Mouse (Mus musculus): Measurements from ENCODE around the gene Zfp212. TPM values are rescaled to one million over a fixed set of nuclear protein-coding genes. Genes with fewer than 3 reads are reported as not detected.
A peak's percentile ranks its signal among the peaks of the same experiment; 100 is the strongest.
"Not testable (repeated sequence)": the region's sequence is repeated elsewhere in the genome, so short reads cannot be mapped to it uniquely, and the experiment has no call there.

The Zfp212 gene
- polyA plus RNA-seq, 1 experiment from 2014 or later, result 21.0 TPM

DNA sequence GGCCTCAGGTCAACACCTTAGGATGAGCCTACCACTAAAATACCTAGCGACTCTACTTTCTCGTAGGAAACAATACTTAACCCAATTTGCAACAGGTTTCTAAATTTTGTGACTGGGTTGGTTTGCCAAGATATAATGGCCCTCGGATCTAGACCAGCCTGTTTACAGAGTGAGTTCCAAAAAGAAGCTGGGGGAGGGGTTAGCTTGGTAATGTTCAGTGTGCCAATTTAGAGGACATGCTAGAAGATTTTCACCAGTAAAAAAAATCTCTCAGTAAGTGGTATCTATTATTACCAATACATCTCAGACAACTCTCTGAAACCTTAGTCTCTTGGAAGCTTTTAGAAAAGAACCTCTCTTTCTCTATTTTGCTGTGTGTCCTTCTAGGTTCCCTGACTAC is 23.4 kb downstream of the Zfp212 start:
- 80% methylated on average over 3 of the region's 3 CpGs for WGBS
- H3K9ac ChIP-seq, result peak overlapping the region; percentile 73

DNA sequence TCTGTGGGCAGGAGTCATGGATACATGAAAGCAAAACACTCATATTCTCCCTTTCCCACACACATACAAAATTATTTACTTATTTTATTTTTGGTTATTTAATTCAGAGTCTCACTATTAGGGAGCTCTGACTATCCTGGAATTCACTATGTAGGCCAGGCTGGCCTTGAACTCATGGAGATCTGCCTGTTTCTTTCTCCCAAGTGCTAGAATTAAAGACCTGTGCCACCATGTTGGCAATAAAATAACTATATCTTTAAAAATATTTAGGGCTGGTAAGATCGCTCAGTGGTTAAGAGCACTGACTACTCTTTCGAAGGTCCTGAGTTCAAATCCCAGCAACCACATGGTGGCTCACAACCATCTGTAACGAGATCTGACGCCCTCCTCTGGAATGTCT is 27.1 kb downstream of the Zfp212 start:
- no peak overlapping the region for H3K27ac ChIP-seq
- no peak for ATAC-seq
- no peak overlapping the region for H3K4me2 ChIP-seq
- no peak overlapping the region for H3K9ac ChIP-seq
- H3K9me3 ChIP-seq (replicated peaks), result no peaks in the 10 kb centered on the region; the same call in 1 of the 2 replicates
- H3K36me3 ChIP-seq (ENCODE audit: poor library complexity, severe bottlenecking), result peaks cover 10% of the 10 kb centered on the region
- peaks cover 10% of the 10 kb centered on the region for H3K4me1 ChIP-seq
- peaks cover under 1% of the 10 kb centered on the region; the same call in 1 of the 2 replicates for H3K27me3 ChIP-seq
- no peak overlapping the region for H3K4me3 ChIP-seq
- WGBS, result 95% methylated on average over 4 of the region's 4 CpGs

More for the DNA sequence above, 23.4 kb downstream of the Zfp212 start:
- Histone ChIP-seq H3K4me1 (peaks cover 10% of the 10 kb centered on the region), H3K4me2 (peak overlapping the region; percentile 79), H3K36me3 (ENCODE audit: poor library complexity, severe bottlenecking) (peaks cover 10% of the 10 kb centered on the region), H3K27ac (no peak overlapping the region), H3K27me3 (peaks cover 2% of the 10 kb centered on the region; the same call in 1 of the 2 replicates), H3K9me3 (replicated peaks) (no peaks in the 10 kb centered on the region; the same call in 1 of the 2 replicates), H3K4me3 (peak overlapping the region; percentile 46; the same call in 1 of the 2 replicates)
- no peak for ATAC-seq

DNA sequence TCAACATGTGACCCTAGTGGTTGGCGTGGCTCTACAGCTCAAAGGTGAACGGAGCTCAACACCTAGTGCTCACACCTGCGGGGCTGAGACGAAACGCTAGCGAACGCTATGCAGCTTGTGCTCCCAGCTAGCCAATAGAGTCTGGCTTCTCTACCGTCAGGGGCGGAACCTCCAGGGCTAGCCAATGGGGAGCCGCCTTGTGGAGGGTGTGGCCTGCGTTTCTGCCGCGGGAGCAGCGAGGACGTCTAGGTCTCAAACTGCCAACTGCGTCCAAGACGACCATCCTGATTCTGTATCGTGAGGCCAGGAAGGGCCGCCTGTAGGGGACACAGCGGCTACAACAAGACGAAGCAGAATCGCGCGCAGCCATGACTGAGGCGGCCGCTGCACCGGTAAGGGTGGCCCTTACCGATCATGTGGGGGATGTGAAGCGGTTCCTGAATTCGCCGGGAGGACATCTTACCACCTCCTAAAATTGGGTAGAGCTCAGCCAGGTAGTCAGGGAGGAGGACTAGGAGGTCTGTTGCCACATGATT is 33.0 kb downstream of the Zfp212 start, which contains the start of gene Zfp956:
TSS of gene Zfp956 (plus strand) at position 200 of the 536 bp plus-strand sequence.
- ATAC-seq, result peak; percentile 100
- peaks cover 18% of the 10 kb centered on the region for H3K4me1 ChIP-seq
- WGBS, result under 1% methylated on average over 31 of the region's 31 CpGs
- no peaks in the 10 kb centered on the region for H3K9me3 ChIP-seq (replicated peaks)
- H3K4me2 ChIP-seq, result peak within 1 kb of the TSS; percentile 83
- no peaks in the 10 kb centered on the region for H3K27me3 ChIP-seq
- H3K4me3 ChIP-seq, result peak within 1 kb of the TSS; percentile 77
- H3K27ac ChIP-seq, result peak within 1 kb of the TSS; percentile 71
- peaks cover 19% of the 10 kb centered on the region for H3K36me3 ChIP-seq (ENCODE audit: poor library complexity, severe bottlenecking)
- peak within 1 kb of the TSS; percentile 76 for H3K9ac ChIP-seq

DNA sequence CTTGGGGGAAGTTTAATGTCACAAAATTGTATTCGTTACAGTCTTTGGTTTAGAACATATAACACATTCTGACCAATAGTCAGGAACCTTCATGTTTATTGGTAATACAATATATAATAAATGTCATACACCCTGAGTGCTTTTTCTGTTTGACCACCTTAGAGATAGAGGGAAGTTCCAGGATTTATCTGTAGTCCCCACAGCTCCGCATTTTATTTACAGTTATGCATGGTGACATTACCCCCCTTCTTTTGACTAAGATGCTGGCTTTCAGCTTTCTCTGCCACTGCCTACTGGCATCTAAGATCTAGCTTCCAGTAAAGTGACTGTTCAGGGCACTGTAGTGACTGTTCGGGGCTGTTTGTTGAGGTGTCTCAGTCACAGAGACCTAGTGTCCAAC is 34.1 kb downstream of the Zfp212 start:
- ATAC-seq, result no peak
- H3K27ac ChIP-seq, result no peak overlapping the region

DNA sequence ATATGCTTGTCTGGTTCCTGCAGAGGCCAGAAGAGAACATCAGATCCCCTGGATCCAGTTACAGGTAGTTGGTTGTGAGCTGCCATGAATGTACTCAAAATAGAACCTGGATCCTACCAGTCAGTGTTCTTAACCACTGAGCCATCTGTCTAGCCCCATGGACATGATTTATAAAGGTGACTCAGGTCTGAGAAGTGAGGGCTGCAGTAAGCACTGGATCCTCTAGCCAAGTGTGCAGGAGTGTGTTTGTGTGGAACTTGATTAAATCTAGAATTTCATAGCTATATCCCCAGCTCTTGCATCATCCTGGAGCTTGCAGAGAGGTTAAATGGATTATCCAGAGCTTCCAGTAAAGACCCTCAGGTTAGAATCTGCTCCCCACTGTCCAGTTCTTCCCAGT is 37.5 kb downstream of the Zfp212 start:
- Histone ChIP-seq H3K9me3 (replicated peaks) (no peaks in the 10 kb centered on the region), H3K4me3 (no peak overlapping the region), H3K9ac (no peak overlapping the region), H3K4me1 (peaks cover 17% of the 10 kb centered on the region), H3K27me3 (no peaks in the 10 kb centered on the region), H3K27ac (no peak overlapping the region), H3K4me2 (no peak overlapping the region), H3K36me3 (ENCODE audit: poor library complexity, severe bottlenecking) (peaks cover 52% of the 10 kb centered on the region)
- no peak for ATAC-seq

More for the DNA sequence above, 34.1 kb downstream of the Zfp212 start:
- Histone ChIP-seq H3K4me2 (peak overlapping the region; percentile 83; the same call in 1 of the 2 replicates), H3K36me3 (ENCODE audit: poor library complexity, severe bottlenecking) (peaks cover 26% of the 10 kb centered on the region), H3K4me1 (peaks cover 18% of the 10 kb centered on the region), H3K27me3 (no peaks in the 10 kb centered on the region), H3K4me3 (peak overlapping the region; percentile 77; the same call in 1 of the 2 replicates), H3K9me3 (replicated peaks) (no peaks in the 10 kb centered on the region), H3K9ac (no peak overlapping the region)
- 92% methylated on average over 3 of the region's 3 CpGs for WGBS

DNA sequence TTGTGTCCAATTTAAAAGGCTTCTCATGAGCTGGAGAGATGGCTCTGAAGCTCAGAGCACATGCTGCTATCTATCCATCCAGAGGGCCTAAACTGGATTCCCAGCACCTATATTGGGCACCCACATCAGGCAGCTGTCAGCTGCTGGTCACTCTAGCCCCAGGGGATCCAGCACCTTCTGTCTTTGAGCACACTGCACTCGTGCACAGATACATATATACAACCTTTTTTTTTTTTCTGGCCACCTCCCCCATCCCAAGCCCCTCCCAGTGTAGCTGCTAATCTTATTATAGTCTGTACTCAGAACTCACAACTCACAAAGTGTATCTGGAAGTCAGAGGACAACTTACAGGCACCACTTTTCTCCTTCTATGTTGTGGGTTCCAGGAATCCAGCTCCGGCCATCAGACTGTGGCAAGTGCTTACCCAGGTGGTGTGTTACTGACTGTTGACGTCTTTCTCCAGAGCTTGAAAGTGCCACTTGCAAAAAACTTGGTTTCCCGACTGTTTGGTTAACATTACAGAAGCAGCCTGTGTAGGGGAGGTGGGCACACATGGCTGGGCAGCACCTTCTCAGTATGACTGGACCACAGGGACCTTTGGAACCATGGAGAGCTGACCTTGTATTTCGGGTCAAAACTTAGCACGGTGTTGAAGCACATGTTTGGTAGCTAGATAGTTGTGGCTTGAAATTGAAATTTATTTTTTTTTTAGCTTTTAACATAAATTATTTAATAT is 40.6 kb downstream of the Zfp212 start:
- Histone ChIP-seq H3K4me1 (no peaks in the 10 kb centered on the region), H3K4me2 (no peak overlapping the region), H3K36me3 (ENCODE audit: poor library complexity, severe bottlenecking) (peaks cover 81% of the 10 kb centered on the region), H3K27me3 (no peaks in the 10 kb centered on the region), H3K9me3 (replicated peaks) (no peaks in the 10 kb centered on the region), H3K27ac (no peak overlapping the region), H3K9ac (no peak overlapping the region), H3K4me3 (no peak overlapping the region)
- no peak for ATAC-seq
- WGBS, result 88% methylated on average over 6 of the region's 6 CpGs

DNA sequence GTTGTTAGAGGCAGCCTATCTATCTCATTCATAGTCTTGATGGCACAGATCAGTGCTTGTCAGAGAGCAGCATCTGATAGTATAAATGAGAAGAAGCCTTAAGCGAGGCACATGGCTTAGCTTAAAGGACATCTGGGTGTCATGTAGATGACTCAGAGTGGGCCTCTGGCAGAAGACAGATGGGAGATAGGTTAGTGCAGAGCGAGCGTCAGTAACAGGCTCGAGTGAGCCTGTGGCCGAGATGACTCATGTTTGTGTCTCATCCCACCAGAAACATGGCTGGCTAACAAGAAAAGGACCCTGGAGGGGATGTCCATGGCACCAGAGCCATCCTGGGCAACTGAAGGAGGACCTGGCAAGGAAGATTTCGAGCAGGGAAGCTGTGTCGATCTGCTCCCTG is 42.8 kb downstream of the Zfp212 start:
- no peaks in the 10 kb centered on the region for H3K27me3 ChIP-seq
- H3K36me3 ChIP-seq (ENCODE audit: poor library complexity, severe bottlenecking), result peaks cover 69% of the 10 kb centered on the region
- no peak overlapping the region for H3K9ac ChIP-seq
- H3K9me3 ChIP-seq (replicated peaks), result no peaks in the 10 kb centered on the region
- no peaks in the 10 kb centered on the region for H3K4me1 ChIP-seq
- H3K27ac ChIP-seq, result no peak overlapping the region
- H3K4me2 ChIP-seq, result no peak overlapping the region
- WGBS, result 90% methylated on average over 7 of the region's 7 CpGs
- ATAC-seq, result no peak
- no peak overlapping the region for H3K4me3 ChIP-seq

DNA sequence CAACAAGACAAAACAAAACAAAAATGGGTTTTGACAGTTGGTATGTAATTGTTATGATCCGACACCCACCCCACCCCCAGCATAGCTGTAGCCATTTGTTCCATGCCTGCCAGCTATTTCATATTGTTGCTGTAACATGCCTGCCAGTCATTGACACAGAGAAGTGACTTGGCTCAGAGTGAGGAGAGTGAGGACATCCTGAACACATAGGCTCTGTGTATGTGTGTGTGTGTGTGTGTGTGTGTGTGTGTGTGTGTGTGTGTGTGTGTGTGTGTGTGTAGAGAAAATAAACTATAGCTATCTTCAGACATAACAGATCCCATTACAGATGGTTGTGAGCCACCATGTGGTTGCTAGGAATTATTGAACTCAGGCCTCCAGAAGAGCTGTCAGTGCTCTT is 47.9 kb downstream of the Zfp212 start:
- H3K4me3 ChIP-seq; H3K4me1 ChIP-seq; ATAC-seq; H3K27me3 ChIP-seq; H3K9me3 ChIP-seq (replicated peaks); H3K4me2 ChIP-seq; H3K27ac ChIP-seq; H3K9ac ChIP-seq: not testable (repeated sequence)
- peaks cover 30% of the 10 kb centered on the region for H3K36me3 ChIP-seq (ENCODE audit: poor library complexity, severe bottlenecking)
- 79% methylated on average over 1 of the region's 1 CpGs for WGBS

DNA sequence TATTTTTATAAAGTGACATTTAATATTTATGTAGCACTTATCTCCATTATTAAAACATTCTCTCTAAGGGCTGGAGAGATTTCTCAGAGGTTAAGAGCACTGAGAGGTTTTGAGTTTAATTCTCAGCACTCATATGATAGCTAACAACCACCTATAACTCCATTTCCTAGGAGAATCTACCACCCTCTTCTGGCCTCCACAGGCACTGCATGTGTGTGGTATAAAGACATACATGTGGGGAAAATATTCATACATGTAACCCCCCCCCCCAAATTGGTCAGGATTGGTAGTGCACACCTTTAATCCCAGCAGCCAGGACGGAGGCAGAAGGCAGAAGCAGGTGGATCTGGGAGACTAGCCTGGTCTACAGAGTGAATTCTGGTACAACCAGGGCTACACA is 54.3 kb downstream of the Zfp212 start:
- Histone ChIP-seq H3K36me3 (ENCODE audit: poor library complexity, severe bottlenecking) (no peaks in the 10 kb centered on the region), H3K27me3 (no peaks in the 10 kb centered on the region), H3K9ac (no peak overlapping the region), H3K4me2 (no peak overlapping the region), H3K27ac (no peak overlapping the region), H3K4me3 (no peak overlapping the region), H3K4me1 (no peaks in the 10 kb centered on the region), H3K9me3 (replicated peaks) (no peaks in the 10 kb centered on the region)
- no peak for ATAC-seq
- 87% methylated on average over 1 of the region's 1 CpGs for WGBS

DNA sequence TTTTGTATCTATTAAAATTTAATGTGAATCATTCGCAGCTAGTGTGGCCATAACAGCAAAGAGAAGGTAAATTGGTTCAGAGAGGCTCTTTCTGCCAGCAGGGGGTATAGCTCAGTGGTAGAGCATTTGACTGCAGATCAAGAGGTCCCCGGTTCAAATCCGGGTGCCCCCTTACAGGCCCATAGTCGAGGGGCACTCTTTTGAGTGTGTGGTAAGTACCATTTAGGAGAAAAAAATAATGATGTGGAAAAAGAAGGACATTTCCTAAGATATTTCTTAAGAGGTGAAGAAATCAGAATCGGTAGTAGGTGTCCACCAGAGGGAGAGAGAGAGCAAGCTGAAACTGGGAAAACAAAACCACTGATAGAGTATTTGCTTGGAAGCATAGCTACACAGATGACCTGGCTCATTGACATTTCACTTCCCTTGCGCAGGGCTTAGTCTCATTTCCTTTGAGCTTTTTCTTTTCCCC is 58.7 kb downstream of the Zfp212 start:
- Histone ChIP-seq H3K36me3 (ENCODE audit: poor library complexity, severe bottlenecking) (no peaks in the 10 kb centered on the region), H3K4me3 (no peak overlapping the region), H3K27ac (no peak overlapping the region), H3K9ac (no peak overlapping the region), H3K4me2 (no peak overlapping the region), H3K27me3 (no peaks in the 10 kb centered on the region), H3K9me3 (replicated peaks) (no peaks in the 10 kb centered on the region), H3K4me1 (no peaks in the 10 kb centered on the region)
- 0 out of 2 replicates have a peak, but pooled peaks have one; percentile 36 for ATAC-seq
- 13% methylated on average over 6 of the region's 6 CpGs for WGBS

Measured in forebrain, embryonic 13.5 days (tissue).